Mouse (Mus musculus): ENCODE data around the gene Adgrl3.

Gene Adgrl3

DNA sequence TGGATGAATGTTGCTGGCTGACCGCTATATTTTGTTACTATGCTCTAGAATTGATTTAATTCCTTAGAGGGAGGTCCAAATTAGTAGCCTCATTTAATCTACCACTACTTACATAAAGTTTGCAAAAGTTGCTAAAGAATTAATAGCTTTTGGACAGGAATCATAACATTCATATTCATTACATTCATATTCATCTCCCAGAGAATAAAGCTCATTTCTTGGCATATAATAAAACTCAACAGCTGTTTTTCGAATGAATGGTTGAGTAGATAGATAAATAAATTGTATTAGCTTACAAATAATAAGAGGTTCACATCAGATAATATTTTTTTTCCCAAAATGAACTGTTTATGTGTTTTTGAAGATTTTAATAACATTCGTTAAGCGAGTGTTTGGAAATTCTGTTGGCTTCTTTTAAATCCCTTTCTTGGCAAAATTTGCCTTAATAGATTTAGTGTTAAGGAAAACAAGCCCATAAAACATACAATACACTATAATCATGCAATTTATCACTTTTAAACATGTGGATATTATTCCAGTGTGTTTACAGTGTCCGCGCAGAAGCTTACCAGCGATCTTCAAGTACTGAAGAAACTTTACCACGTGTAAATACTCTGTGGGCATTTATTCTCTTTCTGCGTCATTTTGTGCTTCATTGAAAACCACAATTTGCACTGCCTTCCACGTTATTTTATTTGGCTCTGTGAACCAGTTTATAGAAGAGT, 350.4 kb downstream of the Adgrl3 start:
- no peak for DNase-seq (ENCODE audit: low read depth, low spot score)

DNA sequence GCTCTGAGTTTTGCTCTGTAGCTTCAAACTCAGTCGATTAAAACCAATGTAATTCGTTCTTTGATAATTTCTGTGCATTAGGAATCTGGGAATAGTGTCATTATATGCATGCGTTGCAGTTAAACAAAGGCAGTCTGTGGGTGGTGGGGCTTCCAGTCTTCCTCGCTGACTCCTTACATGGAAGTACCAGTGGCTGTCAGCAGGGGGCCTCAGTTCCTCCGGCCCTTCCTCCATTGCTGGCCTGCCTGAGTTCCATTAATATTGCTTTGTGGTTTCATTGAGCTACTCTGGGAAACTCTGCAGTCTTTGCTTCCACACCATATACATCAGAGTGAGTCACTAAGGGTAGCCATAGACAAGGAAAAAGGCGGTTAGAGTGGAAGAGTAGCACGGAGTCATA, 356.1 kb downstream of the Adgrl3 start:
- no peak for DNase-seq (ENCODE audit: low read depth, low spot score)

DNA sequence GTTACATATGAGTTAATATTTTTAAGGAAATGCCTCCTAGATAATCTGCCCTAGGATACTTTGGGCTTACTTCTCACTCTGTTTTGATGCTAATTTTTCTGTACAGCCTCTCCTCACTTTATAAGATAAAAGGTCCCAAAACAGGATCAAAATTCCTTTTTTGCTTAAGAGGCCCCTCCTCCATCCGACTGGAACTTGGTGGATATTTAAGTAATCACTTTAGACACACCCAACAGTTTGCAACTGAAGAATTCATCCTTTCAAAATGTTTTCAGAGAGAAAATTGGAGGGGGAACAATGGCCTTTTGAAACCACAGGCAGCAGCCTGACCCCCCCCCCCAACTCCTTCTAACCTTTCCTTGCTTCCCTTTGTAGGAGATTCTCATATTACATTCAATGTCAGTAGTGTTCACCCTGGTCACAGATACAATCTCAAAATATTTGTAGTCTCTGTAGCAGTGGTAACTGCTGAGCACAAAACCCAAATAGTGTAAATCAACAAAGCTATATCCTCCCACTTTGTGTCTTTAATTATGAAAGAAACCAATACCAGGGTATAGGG, 385.7 kb downstream of the Adgrl3 start:
- DNase-seq (ENCODE audit: low read depth, low spot score): peak; percentile 8

DNA sequence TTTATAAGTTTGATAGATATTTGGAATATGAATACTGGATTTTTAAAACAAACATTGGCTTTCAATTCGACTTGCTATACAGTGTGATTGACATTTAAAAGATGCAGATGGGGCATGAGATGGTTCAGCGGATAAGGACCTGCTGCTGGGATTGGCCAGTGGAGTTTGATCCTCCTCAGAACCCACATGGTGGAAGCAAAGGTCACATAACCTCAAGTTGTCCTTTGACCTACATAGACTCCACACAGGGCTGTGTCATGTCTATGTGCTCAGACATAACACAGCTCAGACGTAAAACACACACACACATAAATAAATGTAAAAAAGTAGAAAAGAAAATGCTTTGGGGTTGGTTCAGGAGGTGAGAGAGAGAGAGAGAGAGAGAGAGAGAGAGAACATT, 397.4 kb downstream of the Adgrl3 start:
- DNase-seq (ENCODE audit: low read depth, low spot score): peak; percentile 14

DNA sequence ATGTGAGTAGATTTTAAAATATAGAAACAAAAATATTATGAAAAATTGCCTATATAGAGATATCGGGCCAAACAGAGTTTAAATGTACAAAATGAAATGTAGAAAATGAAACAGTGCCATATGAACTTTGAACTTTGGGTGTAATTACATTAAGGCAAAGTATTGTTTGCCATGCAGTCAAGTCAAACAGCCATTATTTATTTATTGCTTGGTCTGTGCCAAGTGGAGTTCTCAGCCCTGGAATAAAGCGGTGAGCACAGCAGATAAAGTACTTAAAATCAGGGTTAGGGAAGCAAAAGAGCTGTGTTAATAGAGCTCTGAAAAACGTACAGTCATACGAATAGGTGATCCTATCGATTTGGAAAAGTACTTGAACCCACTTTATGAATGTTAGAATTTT, 407.5 kb downstream of the Adgrl3 start:
- DNase-seq (ENCODE audit: low read depth, low spot score): no peak

DNA sequence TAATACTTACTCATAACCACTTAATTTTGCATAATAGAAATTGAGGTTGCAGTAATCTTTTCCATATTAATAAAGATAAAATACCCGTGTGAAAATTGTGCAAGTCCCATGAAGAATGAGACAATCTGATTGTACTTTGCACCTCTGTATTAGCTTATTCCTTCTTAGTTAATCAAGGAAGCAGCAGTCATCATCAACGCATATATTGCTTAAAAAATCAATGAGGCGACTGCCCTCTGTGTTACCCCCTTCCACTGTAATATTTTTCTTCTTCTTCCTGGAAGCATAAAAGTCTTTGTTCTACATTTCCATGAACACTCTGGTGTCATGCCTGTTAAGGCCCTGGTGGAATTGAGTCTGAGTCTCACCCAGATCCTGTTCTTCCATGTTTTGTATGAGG, 416.4 kb downstream of the Adgrl3 start:
- no peak for DNase-seq (ENCODE audit: low read depth, low spot score)

DNA sequence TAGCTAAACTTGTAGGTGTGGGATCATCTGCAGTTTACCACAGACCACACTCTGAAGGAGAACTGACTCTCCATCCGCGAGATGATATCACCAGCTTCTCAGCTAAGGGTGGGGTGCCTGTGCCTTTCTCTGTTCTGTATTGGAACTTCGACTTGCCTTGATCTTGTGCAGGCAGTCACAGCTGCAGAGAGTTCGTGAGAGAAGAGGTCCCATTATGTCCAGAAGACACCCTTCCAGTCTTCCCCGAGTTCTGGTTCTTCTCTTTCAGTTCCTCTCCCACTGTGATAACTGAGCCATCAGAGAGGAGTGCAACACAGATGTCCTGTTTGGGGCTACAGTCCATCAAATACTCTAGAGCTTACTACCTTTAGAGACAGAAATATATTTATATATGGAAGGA, 422.2 kb downstream of the Adgrl3 start:
- DNase-seq (ENCODE audit: low read depth, low spot score): no peak

DNA sequence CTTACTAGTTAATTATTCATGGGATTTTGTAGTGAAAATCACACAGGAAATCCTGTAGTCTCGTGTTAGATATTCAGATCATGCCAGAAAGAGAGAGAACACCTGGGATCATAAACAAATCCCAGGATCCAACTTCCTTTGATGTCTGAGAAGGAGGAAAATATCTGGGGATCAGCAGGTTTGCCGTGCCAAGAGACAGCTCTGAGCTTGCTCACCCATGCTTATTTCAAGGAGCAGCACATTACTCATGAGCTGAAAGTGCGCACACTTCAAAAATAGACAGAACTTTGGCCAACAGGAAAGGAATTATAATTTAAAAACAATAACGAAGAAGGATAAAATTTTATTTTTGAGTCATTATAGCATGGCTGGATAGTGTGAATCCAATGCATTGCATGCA, 446.0 kb downstream of the Adgrl3 start:
- DNase-seq (ENCODE audit: low read depth, low spot score): no peak

DNA sequence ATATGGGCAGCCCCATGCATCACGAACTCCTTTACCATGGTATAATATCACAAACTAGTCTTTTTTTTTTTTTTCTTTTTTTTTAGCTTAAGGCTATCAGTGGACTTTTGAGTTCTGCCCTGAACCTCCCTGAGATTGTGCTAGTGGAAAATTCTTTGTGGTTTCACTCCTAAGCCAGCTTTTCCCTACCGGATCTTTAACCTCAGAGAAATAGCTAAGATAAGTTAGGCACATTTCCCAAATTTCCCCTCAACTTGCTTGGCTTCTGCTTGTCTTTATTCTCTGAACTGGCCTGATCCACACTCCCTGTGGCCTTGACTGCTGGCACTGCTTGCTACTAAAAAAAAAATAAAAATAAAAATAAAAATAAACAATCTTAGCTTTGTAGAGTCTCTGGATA, 454.7 kb downstream of the Adgrl3 start:
- no peak for DNase-seq (ENCODE audit: low read depth, low spot score)

DNA sequence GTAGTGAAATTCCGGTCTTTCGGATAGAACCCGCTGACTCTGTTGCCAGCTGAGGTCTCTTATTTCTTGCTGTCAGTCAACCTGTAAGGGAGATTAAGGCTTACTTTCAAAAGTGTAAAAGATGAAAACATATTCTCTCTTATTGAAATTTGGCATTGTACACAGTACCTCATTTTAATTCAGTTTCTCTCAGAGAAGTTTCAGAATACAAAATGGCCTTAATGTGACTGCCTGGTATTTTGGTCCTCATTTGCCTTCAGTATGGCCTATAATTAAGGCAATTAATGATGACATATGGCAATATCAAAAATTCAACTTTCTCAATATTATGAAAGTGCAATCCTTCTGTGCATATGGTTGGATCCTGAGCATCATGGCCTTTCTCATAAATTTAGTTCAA, 455.5 kb downstream of the Adgrl3 start:
- DNase-seq (ENCODE audit: low read depth, low spot score): no peak

DNA sequence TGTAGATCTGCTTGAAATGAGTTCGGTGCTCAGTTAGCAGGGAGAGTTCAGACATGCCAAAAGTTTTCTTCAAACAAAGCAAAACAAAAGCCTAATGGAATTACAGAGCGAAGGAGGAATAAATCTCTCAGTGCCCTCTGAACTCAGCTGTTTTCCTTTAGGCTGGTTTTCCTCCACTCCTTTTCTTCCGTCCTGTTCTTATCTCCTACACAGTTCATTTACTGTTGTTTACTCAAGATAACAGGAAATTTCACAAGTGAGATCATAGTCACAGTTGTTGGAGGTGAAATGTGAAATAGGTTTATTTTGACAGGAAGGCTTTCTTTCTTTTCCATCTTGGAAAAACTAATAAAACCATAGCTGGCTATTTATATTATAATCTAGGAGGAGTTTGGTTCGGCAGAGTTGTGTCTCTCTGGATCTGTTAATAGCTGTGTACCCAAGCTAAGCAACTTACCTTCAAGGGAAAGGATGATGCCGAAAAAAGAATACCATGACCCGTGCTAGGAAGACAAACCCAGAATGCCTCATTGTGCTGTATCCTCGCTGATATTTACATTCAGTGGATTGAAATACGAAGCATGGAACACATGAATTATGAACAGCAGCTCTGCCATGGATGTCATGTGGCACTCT, 456.2 kb downstream of the Adgrl3 start:
- peak; percentile 36 for DNase-seq (ENCODE audit: low read depth, low spot score)

DNA sequence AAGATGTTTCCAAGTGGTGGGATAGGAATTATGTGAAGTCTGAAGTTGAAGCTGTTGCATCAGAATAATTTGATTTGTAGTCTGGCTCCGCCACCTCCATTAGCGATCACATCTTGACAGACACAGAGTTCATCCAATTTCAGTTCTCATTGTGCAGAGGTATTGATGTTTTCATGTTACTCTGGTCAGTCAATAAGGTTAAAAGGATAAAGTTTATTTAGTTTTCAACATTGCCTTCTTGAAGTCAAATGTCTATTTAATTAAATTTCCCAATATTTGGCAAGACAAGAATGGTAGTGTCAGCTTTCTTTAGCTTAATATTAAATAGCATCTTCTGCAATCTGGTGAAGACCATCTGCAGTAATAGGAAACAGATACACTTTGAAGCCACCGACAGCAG, 461.0 kb downstream of the Adgrl3 start:
- no peak for DNase-seq (ENCODE audit: low read depth, low spot score)

DNA sequence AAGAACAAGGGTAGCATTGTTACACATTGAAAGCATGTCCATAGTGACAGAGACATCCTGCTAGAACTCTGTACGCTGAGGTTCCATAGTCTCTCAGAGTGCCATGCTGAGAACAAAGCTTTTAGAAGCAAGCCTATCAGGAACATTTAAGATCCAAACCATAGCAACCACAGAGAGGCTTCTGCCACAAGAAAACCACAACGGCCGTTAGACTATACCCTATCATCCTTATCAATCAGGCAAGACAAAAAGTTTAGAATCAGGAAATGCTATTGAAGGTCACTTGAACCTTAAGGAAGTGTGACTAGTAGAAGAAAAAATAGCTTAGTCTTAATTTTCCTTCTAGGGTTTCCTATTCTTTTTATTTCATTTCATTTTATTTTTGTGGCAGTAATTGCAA, 464.0 kb downstream of the Adgrl3 start:
- no peak for DNase-seq (ENCODE audit: low read depth, low spot score)

DNA sequence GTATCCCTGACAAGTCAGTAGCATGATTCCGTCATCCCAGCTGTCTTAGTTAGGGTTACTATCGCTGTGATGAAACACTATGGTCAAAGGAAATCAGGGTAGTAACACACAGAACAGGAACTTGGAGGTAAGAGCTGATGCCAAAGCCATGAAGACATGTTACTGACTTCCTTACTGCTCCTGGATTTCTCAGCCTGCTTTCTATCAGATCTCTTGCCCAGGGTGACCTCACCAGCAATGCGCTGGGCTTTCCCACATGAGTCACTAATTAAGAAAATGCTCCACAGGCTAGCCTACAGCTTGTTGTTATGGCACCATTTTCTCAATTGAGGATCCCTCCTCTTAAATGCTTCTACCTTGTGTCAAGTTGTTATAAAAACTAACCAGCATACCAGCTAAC, 481.1 kb downstream of the Adgrl3 start:
- DNase-seq (ENCODE audit: low read depth, low spot score): no peak

DNA sequence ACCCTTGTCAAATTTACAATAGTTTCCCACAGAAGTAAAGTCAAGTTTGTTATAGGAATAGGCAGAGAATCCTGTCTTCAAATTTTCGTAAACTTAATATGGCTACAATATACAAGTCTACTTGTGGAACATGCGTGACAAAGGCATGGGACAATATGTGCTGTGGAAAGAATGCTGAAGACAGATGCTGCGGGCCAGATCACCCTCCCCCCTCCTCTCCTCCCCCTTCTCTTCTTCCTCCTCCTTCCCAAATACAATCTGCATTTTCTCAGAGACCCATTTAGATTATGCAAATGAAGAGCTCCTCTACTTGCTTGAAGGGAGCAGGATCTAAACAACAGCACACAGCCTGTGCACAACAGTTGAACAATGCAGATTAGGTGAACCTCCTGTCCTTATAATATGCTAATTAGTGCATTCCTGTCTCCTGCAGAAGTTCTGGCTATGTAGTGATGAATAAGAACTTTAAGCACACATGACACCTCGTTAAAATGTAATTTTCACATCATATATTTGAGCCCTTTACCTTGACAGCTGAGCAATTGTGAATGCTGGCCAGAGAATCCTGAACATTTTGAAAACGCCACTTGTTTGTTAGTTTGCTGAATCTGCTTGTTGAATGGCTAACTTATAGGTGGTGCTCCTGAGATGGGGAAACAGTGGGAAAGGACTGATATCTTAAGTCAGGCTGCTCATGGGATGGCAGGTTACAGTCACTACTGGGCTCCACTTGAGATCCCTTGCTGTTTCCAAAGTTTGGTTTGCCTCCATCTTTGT, 499.0 kb downstream of the Adgrl3 start:
- DNase-seq (ENCODE audit: low read depth, low spot score): peak; percentile 3

DNA sequence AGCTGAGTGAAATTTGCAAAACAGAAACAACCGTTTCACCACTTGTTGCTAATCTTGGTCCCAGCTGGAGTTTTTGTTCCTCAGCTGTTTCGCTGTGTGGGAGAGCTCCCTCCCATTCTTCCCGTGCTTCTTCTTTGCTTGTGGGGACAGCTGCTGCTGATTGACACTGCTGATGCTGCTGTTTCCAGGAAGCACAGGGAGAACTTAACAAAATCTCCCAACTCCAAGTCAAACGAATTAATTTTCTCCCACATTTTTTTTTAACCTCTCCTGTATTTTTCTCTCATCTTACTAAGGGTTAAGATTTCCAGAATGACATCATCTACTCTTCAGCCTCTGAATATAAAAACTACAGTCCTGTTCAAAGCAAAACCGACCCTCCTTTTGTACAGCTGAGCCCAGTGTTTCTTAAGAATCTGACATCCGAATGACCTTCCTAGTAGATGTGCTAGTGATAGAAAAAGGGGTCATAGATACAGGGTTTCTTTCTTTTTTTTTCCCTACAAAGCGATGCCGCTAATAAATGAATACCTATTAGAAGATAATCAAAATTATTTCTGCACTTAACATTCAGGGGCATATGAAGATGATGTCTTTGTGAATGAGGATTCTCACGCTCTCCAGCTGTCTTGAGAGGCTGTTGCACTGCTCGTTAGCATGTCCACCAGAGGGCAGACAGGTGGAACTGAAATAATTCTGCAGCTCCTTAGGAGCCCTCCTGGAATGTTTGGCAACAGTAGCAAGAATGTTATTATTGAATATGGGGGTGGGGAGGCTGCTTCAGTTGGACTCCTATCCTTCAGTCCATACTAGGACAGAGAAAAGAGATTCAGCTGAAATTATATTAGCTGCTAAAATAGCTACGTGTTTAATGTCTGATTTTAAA, 499.8 kb downstream of the Adgrl3 start:
- peak; percentile 58 for DNase-seq (ENCODE audit: low read depth, low spot score)

DNA sequence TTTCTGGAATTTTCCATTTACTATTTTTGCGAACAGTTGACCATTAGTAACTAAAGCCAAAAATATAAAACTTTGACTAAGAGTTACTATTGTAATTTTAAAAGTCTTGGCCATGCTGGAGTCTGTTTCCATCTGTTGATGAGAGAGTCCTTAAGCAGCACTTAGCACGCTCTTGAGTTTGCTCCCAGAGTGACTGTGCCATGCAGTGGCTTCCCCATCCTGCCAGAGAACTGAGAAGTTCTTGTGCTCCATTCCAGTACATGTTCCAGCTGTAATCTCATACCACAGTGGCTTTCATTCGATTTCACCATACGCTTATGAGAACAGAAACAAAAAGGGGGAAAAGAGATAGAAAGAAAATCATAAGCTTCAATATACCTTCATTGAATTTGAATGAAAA, 502.8 kb downstream of the Adgrl3 start:
- no peak for DNase-seq (ENCODE audit: low read depth, low spot score)

DNA sequence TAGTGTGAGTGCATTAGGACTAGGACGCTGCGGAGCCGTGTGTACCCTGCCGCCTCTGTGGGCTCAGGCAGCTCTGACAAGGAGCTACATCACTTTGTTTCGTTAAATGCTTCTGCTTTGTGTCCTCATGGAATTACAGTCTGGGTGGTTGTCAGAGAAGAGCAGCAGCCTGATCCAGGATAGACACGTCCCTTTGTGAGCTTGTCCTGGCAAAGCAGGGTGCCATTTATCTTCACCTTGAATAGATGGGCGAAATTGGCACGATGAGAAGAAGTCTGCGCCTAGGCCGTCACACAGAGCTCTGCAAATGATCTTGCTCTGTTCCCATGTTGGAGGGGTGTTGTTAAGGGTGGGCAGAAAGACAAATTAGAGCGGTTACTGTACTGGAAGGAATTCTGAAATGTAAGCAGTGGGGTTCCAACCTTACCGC, 504.6 kb downstream of the Adgrl3 start:
- no peak for DNase-seq (ENCODE audit: low read depth, low spot score)

DNA sequence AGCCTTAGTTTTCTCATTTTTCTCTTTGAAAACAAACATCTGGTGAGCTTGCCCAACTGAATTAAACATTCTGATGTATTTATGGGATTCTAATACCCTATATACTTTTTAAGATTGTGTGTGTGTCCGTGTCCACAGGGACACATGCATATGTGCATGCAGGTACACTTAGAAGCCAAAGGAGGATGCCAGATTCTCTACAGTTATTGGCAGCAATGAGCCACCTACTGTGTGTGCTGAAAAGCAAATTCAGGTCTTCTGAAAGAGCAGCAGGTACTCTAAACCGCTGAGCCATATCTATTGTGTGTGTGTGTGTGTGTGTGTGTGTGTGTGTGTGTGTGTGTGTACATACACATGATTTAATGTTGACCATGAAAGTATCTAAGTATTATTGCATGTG, 505.4 kb downstream of the Adgrl3 start:
- no peak for DNase-seq (ENCODE audit: low read depth, low spot score)

DNA sequence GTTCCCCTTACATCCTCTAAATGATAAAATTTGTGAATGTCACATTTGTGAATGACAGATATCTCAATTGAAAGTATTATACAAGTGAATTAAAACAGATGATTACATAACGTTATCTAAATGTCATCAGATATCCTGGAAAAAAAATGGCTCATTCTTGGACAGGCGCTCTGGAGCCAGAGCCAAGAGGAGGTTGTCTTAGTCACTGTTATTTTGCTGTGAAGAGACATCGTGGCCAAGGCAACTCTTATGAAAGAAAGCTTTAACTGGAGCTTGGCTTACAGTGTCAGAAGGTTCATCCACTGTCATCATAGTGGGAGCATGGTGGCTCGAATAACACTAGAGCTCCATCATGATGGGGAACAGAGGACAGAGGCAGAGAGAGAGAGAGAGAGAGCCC, 511.7 kb downstream of the Adgrl3 start:
- no peak for DNase-seq (ENCODE audit: low read depth, low spot score)

DNA sequence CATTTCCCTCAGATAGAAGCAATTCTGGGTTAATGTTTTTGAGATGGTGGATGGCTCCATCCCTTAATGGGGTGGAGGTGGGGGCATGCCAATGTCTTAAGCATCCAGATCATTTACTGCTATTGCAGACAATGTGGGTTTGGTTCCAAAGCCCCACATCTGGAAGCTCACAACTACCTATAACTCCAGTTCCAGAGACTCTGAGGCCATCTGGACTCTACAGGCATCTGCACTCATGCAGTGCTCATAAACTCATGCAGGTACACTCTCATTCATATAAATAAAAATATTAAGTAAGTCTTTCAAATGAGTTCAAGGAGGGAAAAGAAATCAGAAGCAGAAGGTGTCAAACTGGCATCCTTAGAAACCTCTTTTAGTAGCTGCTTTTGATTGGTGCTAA, 530.3 kb downstream of the Adgrl3 start:
- DNase-seq (ENCODE audit: low read depth, low spot score): no peak

All from mesoderm, embryonic 11.5 days (tissue).